21 mouse cellular contexts compared by ENCODE assay signal in genomic region chr3:122209511-122209910, GRCm38 (mm10). TPM values are rescaled to one million over a fixed set of nuclear protein-coding genes. Genes with fewer than 3 reads are reported as not detected.
A peak's percentile ranks its signal among the peaks of the same experiment; 100 is the strongest.
DNase-seq lines count a peak whose midpoint lies in the region; ATAC-seq and TF ChIP-seq lines count a peak whose summit lies in the region.
"Had no signal": no experiment of that assay in that cellular context is flagged by ENCODE, and none has a peak within 500 bp of the region (broad histone marks: within the 10 kb centered on the region; RNA-seq: fewer than 3 reads in every experiment).

No protein-coding gene starts in this region.

- ATAC-seq in liver, embryonic 16.5 days (ENCODE audit: low read depth), result no peak; the same call in 1 of the 2 replicates
- ATAC-seq in liver, embryonic 11.5 days (replicated peaks; ENCODE audit: low FRiP score), result no peak
- no peak for ATAC-seq in kidney, embryonic 16.5 days (ENCODE audit: low FRiP score, low TSS enrichment)
- no peak for ATAC-seq in liver, postnatal 0 days
- ATAC-seq: forebrain, embryonic 16.5 days had no signal

- no peak overlapping the region for H3K4me3 ChIP-seq in liver, embryonic 16.5 days (ENCODE audit: low read depth, low read length)
- no peak overlapping the region for H3K4me3 ChIP-seq in liver, embryonic 11.5 days (ENCODE audit: low read depth, low read length)
- no peak overlapping the region for H3K4me3 ChIP-seq in kidney, embryonic 16.5 days (ENCODE audit: low read length)
- H3K4me3 ChIP-seq in liver, postnatal 0 days (ENCODE audit: low read depth, low read length), result no peak overlapping the region
- H3K4me3 ChIP-seq: embryonic facial prominence, embryonic 15.5 days; layer of hippocampus, adult 2 months; limb, embryonic 12.5 days; neural tube, embryonic 15.5 days had no signal

- TF ChIP-seq CTCF in liver, postnatal 0 days (IDR thresholded peaks at IDR 0.05; ENCODE audit: low read depth), result no peak

- H3K4me2 ChIP-seq in liver, embryonic 16.5 days (ENCODE audit: low read depth, low read length), result no peak overlapping the region
- no peak overlapping the region for H3K4me2 ChIP-seq in liver, embryonic 11.5 days
- H3K4me2 ChIP-seq in kidney, embryonic 16.5 days (replicated peaks; ENCODE audit: low read depth, low read length), result 0 out of 2 replicates have a peak overlapping the region, but pooled peaks have one; percentile 4
- H3K4me2 ChIP-seq in liver, postnatal 0 days (ENCODE audit: low read depth, low read length), result no peak overlapping the region
- H3K4me2 ChIP-seq: embryonic facial prominence, embryonic 15.5 days; hindbrain, embryonic 14.5 days; limb, embryonic 12.5 days; midbrain, embryonic 11.5 days; neural tube, embryonic 15.5 days had no signal

- H3K27me3 ChIP-seq in liver, embryonic 16.5 days (ENCODE audit: control insufficient read depth, insufficient read depth, low read depth, low read length), result no peaks in the 10 kb centered on the region
- H3K27me3 ChIP-seq in liver, embryonic 11.5 days (replicated peaks; ENCODE audit: control insufficient read depth, insufficient read depth, low read length), result no peaks in the 10 kb centered on the region
- no peaks in the 10 kb centered on the region for H3K27me3 ChIP-seq in kidney, embryonic 16.5 days (ENCODE audit: insufficient read depth, low read length)
- H3K27me3 ChIP-seq in liver, postnatal 0 days (ENCODE audit: insufficient read depth, low read length), result no peaks in the 10 kb centered on the region
- H3K27me3 ChIP-seq: embryonic facial prominence, embryonic 15.5 days; limb, embryonic 12.5 days; neural tube, embryonic 15.5 days had no signal

- no peaks in the 10 kb centered on the region for H3K9me3 ChIP-seq in liver, embryonic 16.5 days (replicated peaks; ENCODE audit: control insufficient read depth, low read length)
- no peaks in the 10 kb centered on the region for H3K9me3 ChIP-seq in liver, embryonic 11.5 days (ENCODE audit: control insufficient read depth, low read length)
- H3K9me3 ChIP-seq in kidney, embryonic 16.5 days (ENCODE audit: low read length), result no peaks in the 10 kb centered on the region
- no peaks in the 10 kb centered on the region for H3K9me3 ChIP-seq in liver, postnatal 0 days (ENCODE audit: low read length)
- H3K9me3 ChIP-seq: embryonic facial prominence, embryonic 15.5 days; limb, embryonic 12.5 days; neural tube, embryonic 15.5 days had no signal

- H3K36me3 ChIP-seq in liver, embryonic 16.5 days (ENCODE audit: control insufficient read depth, insufficient read depth), result no peaks in the 10 kb centered on the region
- H3K36me3 ChIP-seq in liver, embryonic 11.5 days (ENCODE audit: control insufficient read depth, insufficient read depth, low read length), result no peaks in the 10 kb centered on the region
- H3K36me3 ChIP-seq in kidney, embryonic 16.5 days (ENCODE audit: insufficient read depth, low read length), result no peaks in the 10 kb centered on the region
- H3K36me3 ChIP-seq in liver, postnatal 0 days (replicated peaks; ENCODE audit: insufficient read depth, low read length), result no peaks in the 10 kb centered on the region
- H3K36me3 ChIP-seq: embryonic facial prominence, embryonic 15.5 days; limb, embryonic 12.5 days; neural tube, embryonic 15.5 days had no signal

- H3K9ac ChIP-seq in liver, embryonic 16.5 days (ENCODE audit: low read depth, low read length), result no peak overlapping the region
- H3K9ac ChIP-seq in liver, embryonic 11.5 days (ENCODE audit: low read depth, low read length), result no peak overlapping the region
- H3K9ac ChIP-seq in kidney, embryonic 16.5 days (replicated peaks; ENCODE audit: low read length), result no peak overlapping the region
- no peak overlapping the region for H3K9ac ChIP-seq in liver, postnatal 0 days (replicated peaks)
- H3K9ac ChIP-seq: embryonic facial prominence, embryonic 15.5 days; hindbrain, embryonic 14.5 days; limb, embryonic 12.5 days; neural tube, embryonic 15.5 days had no signal

- no peak for DNase-seq in liver, embryonic 11.5 days (ENCODE audit: low spot score)
- peak; percentile 66 for DNase-seq in kidney, adult 18-20 months
- no peak for DNase-seq in liver, postnatal 0 days
- no peak for DNase-seq in cerebellum, postnatal 4 days (ENCODE audit: low spot score in 2 of 2)
- no peak for DNase-seq in frontal cortex, postnatal 36 days (ENCODE audit: low spot score in 2 of 2)
- DNase-seq in gastrocnemius, postnatal 10 days, result no peak
- DNase-seq: cerebellum, adult 11 months; cerebellum, postnatal 25 days; heart, postnatal 4 days; lung, adult 18-20 months; lung, postnatal 10 days; right cerebral cortex, adult 18-20 months had no signal

- H3K27ac ChIP-seq in liver, embryonic 16.5 days (ENCODE audit: low read length), result peak overlapping the region; percentile 7; the same call in 1 of the 2 replicates
- no peak overlapping the region for H3K27ac ChIP-seq in liver, embryonic 11.5 days (ENCODE audit: low read depth, low read length)
- H3K27ac ChIP-seq in kidney, embryonic 16.5 days (ENCODE audit: low read length), result peak overlapping the region; percentile 86
- peak overlapping the region; percentile 70; the same call in 1 of the 2 replicates for H3K27ac ChIP-seq in liver, postnatal 0 days (ENCODE audit: low read depth)
- H3K27ac ChIP-seq: embryonic facial prominence, embryonic 15.5 days; hindbrain, embryonic 14.5 days; layer of hippocampus, adult 2 months; limb, embryonic 12.5 days; neural tube, embryonic 15.5 days had no signal

- no peaks in the 10 kb centered on the region; the same call in none of the 2 replicates for H3K4me1 ChIP-seq in liver, embryonic 16.5 days (ENCODE audit: control insufficient read depth, low read depth, low read length)
- no peaks in the 10 kb centered on the region for H3K4me1 ChIP-seq in liver, embryonic 11.5 days (replicated peaks; ENCODE audit: control insufficient read depth, insufficient read depth, low read length)
- H3K4me1 ChIP-seq in kidney, embryonic 16.5 days (ENCODE audit: insufficient read depth, low read length), result peaks cover 29% of the 10 kb centered on the region
- H3K4me1 ChIP-seq in liver, postnatal 0 days (ENCODE audit: insufficient read depth), result peaks cover 4% of the 10 kb centered on the region; the same call in 1 of the 2 replicates
- H3K4me1 ChIP-seq: limb, embryonic 12.5 days; neural tube, embryonic 15.5 days had no signal

- WGBS in liver, embryonic 16.5 days (ENCODE audit: insufficient replicate concordance), result 55% methylated on average over 11 of the region's 11 CpGs
- 77% methylated on average over 11 of the region's 11 CpGs for WGBS in liver, embryonic 11.5 days
- 68% methylated on average over 11 of the region's 11 CpGs for WGBS in kidney, embryonic 16.5 days
- 62% methylated on average over 11 of the region's 11 CpGs for WGBS in liver, postnatal 0 days (ENCODE audit: insufficient replicate concordance)

- no peak for TF ChIP-seq EP300 in liver, postnatal 0 days (IDR thresholded peaks at IDR 0.05; ENCODE audit: low read depth)

RNA-seq across cellular contexts. Expression of gene Gclm, which starts 35.8 kb away (rescaled TPM):
- 385 and 388 TPM in 2 replicates for polyA plus RNA-seq in liver, embryonic 16.5 days (2015; fragmentation: Nextera tagmentation; extraction: Ambion mirVana)
- polyA plus RNA-seq in liver, embryonic 11.5 days (2014; fragmentation: Nextera tagmentation; extraction: Ambion mirVana), result 367 and 406 TPM in 2 replicates
- polyA plus RNA-seq in kidney, embryonic 16.5 days (2015; fragmentation: Nextera tagmentation; extraction: Ambion mirVana), result 98.6 and 116 TPM in 2 replicates
- polyA plus RNA-seq in liver, postnatal 0 days (2015; fragmentation: Nextera tagmentation; extraction: Ambion mirVana), result 391 and 407 TPM in 2 replicates
- total RNA-seq in gastrocnemius, postnatal 10 days (2021), result 10 to 100 TPM; 27.9 to 32.3 TPM
